Mouse (Mus musculus) stomach, embryonic 15.5 days (tissue): ENCODE measurements around the gene Srrt. TPM values are rescaled to one million over a fixed set of nuclear protein-coding genes. Genes with fewer than 3 reads are reported as not detected.

ENCODE experiments used
- ATAC-seq: fragments of 200-750 bp; cut with Nextera tagmentation; 2 replicates; pipeline ENCODE4 v1.8.0; 2017; ENCODE audit warnings: low read depth, moderate number of reproducible peaks, moderate TSS enrichment; ENCODE audit not compliant: insufficient read depth, low FRiP score
- H3K27ac ChIP-seq: fragments of 300-500 bp; sonication (generic); 2 replicates; pipeline ENCODE4 v1.5.1; 2015; ENCODE audit warnings: mild to moderate bottlenecking, inconsistent platforms
- H3K27me3 ChIP-seq: fragments of 300-500 bp; sonication (generic); replicated peaks from 2 replicates; pipeline ENCODE4 v1.6.1; 2015; ENCODE audit warnings: inconsistent platforms
- H3K36me3 ChIP-seq: fragments of 300-500 bp; sonication (generic); 2 replicates; pipeline ENCODE4 v1.6.1; 2015; ENCODE audit warnings: inconsistent platforms
- H3K4me1 ChIP-seq: fragments of 300-500 bp; sonication (generic); 2 replicates; pipeline ENCODE4 v1.6.1; 2015; ENCODE audit warnings: inconsistent platforms
- H3K4me2 ChIP-seq: fragments of 300-500 bp; sonication (generic); 2 replicates; pipeline ENCODE4 v1.6.1; 2015; ENCODE audit warnings: mild to moderate bottlenecking, inconsistent platforms
- H3K4me3 ChIP-seq: fragments of 300-500 bp; sonication (generic); replicated peaks from 2 replicates; pipeline ENCODE4 v1.5.1; 2015; ENCODE audit warnings: inconsistent platforms
- H3K9ac ChIP-seq: fragments of 300-500 bp; sonication (generic); 2 replicates; pipeline ENCODE4 v1.6.1; 2015; ENCODE audit warnings: inconsistent platforms
- H3K9me3 ChIP-seq: fragments of 300-500 bp; sonication (generic); 2 replicates; pipeline ENCODE4 v1.6.1; 2016; ENCODE audit warnings: inconsistent platforms
- WGBS: fragments of 180-500 bp; shearing (Covaris S2); methylation state at CpG from one replicate; pipeline ENCODE4 v1.1.7; 2015; 5-methylcytosine and 5-hydroxymethylcytosine counted together
- microRNA-seq: library from miRNA; unstranded; fragments of <30 nt; microRNA quantifications from one replicate; pipeline ENCODE4, GENCODE M21; 2016
- polyA plus RNA-seq: library from polyadenylated mRNA; unstranded; fragments of >200 nt; fragmentation: Nextera tagmentation; extraction: Ambion mirVana; gene quantifications from 2 replicates; pipeline ENCODE4 v1.2.1, GENCODE M21; 2015

Gene Srrt
- polyA plus RNA-seq, 1 experiment from 2014 or later, result 113 TPM

GRCm38 (mm10) chr5:137277360-137278342 is 29.8 kb downstream of the Srrt start:
- Histone ChIP-seq H3K4me1 (0 out of 2 replicates have a peak, but pooled peaks cover 3% of the 10 kb centered on the region), H3K4me2 (peak overlapping the region; percentile 11; the same call in 1 of the 2 replicates), H3K36me3 (no peaks in the 10 kb centered on the region), H3K27ac (peak overlapping the region; percentile 49), H3K4me3 (no peak overlapping the region), H3K27me3 (no peaks in the 10 kb centered on the region), H3K9me3 (no peaks in the 10 kb centered on the region), H3K9ac (no peak overlapping the region)
- ATAC-seq, result peak; percentile 60; the same call in 1 of the 2 replicates
- WGBS, result 37% methylated on average over 18 of the region's 18 CpGs

GRCm38 (mm10) chr5:137268131-137268910 is 39.2 kb downstream of the Srrt start:
- H3K4me1 ChIP-seq, result no peaks in the 10 kb centered on the region
- no peaks in the 10 kb centered on the region for H3K9me3 ChIP-seq
- H3K4me2 ChIP-seq, result peak overlapping the region; percentile 40
- WGBS, result 21% methylated on average over 18 of the region's 18 CpGs
- no peaks in the 10 kb centered on the region for H3K27me3 ChIP-seq
- peak; percentile 27; the same call in 1 of the 2 replicates for ATAC-seq
- H3K4me3 ChIP-seq, result peak overlapping the region; percentile 9; the same call in 1 of the 2 replicates
- H3K36me3 ChIP-seq, result no peaks in the 10 kb centered on the region
- H3K9ac ChIP-seq, result no peak overlapping the region
- no peak overlapping the region for H3K27ac ChIP-seq

GRCm38 (mm10) chr5:137264787-137265186 is 42.7 kb downstream of the Srrt start:
- no peaks in the 10 kb centered on the region for H3K9me3 ChIP-seq
- 87% methylated on average over 11 of the region's 11 CpGs for WGBS
- no peaks in the 10 kb centered on the region for H3K36me3 ChIP-seq
- no peaks in the 10 kb centered on the region for H3K27me3 ChIP-seq
- H3K4me3 ChIP-seq, result no peak overlapping the region
- no peak for ATAC-seq
- H3K4me1 ChIP-seq, result no peaks in the 10 kb centered on the region
- H3K9ac ChIP-seq, result no peak overlapping the region
- no peak overlapping the region for H3K27ac ChIP-seq
- H3K4me2 ChIP-seq, result no peak overlapping the region

- ATAC-seq, result no peak
- no peaks in the 10 kb centered on the region for H3K36me3 ChIP-seq
- no peaks in the 10 kb centered on the region for H3K9me3 ChIP-seq
- no peak overlapping the region for H3K9ac ChIP-seq
- no peaks in the 10 kb centered on the region for H3K27me3 ChIP-seq
- no peak overlapping the region for H3K27ac ChIP-seq
- H3K4me1 ChIP-seq, result no peaks in the 10 kb centered on the region
- H3K4me3 ChIP-seq, result no peak overlapping the region
- WGBS, result 63% methylated on average over 14 of the region's 14 CpGs
- H3K4me2 ChIP-seq, result no peak overlapping the region
Measured at GRCm38 (mm10) chr5:137263897-137264720, 43.4 kb downstream of the Srrt start.

Small RNA genes within 50 kb of the gene (microRNA-seq; reads per million reads assigned to microRNA genes)
- gene Mir7036, result not detected
- not detected for gene Mir8116

Other genes with a start within 250 kb of the Srrt start
- gene Serpine1, start 235.4 kb downstream of the Srrt start, polyA plus RNA-seq, result 0.12 and 0.35 TPM in 2 replicates
- gene Trim56, start 191.5 kb downstream of the Srrt start, polyA plus RNA-seq, result 9.7 and 10.2 TPM in 2 replicates
- 0.54 and 1.9 TPM in 2 replicates for gene Muc3, start 158.4 kb downstream of the Srrt start, polyA plus RNA-seq
- gene Muc3a, start 95.3 kb downstream of the Srrt start, polyA plus RNA-seq, result 1.2 and 2.6 TPM in 2 replicates
- 9.8 and 12.3 TPM in 2 replicates for gene Ache, start 20.2 kb downstream of the Srrt start, polyA plus RNA-seq
- 7.8 and 8.7 TPM in 2 replicates for gene Ufsp1, start 13.0 kb downstream of the Srrt start, polyA plus RNA-seq
- 73.2 and 73.4 TPM in 2 replicates for gene Trip6, start 6.7 kb upstream of the Srrt start, polyA plus RNA-seq
- gene Slc12a9, start 25.9 kb upstream of the Srrt start, polyA plus RNA-seq, result 13.0 and 14.5 TPM in 2 replicates
- 35.5 and 41.4 TPM in 2 replicates for gene Ephb4, start 42.4 kb upstream of the Srrt start, polyA plus RNA-seq
- 0.72 and 0.94 TPM in 2 replicates for gene Zan, start 169.4 kb upstream of the Srrt start, polyA plus RNA-seq
- gene Pop7, start 194.8 kb upstream of the Srrt start, polyA plus RNA-seq, result 52.4 and 54.6 TPM in 2 replicates
- gene Gigyf1, start 210.9 kb upstream of the Srrt start, polyA plus RNA-seq, result 10.2 and 12.2 TPM in 2 replicates
- not detected in 2 replicates for gene Epo, start 225.6 kb upstream of the Srrt start, polyA plus RNA-seq
- gene Gnb2, start 225.8 kb upstream of the Srrt start, polyA plus RNA-seq, result 359 and 366 TPM in 2 replicates
- 4.5 and 5.1 TPM in 2 replicates for gene Actl6b, start 245.8 kb upstream of the Srrt start, polyA plus RNA-seq